Mouse (Mus musculus) heart, postnatal 0 days (tissue): ENCODE measurements around the gene Isca1.

Source experiments
- CTCF ChIP-seq: IDR thresholded peaks from 2 replicates; pipeline ENCODE4 v1.5.1; 2016; ENCODE audit warnings: antibody characterized with exemption, control low read depth, low read depth
- EP300 ChIP-seq: IDR thresholded peaks from 2 replicates; pipeline ENCODE4 v1.6.1; 2016; ENCODE audit warnings: antibody characterized with exemption, low read depth

- no peak for TF ChIP-seq CTCF
- no peak for TF ChIP-seq EP300
Observed at GRCm38 (mm10) chr13:59746711-59747110, 22.9 kb downstream of the Isca1 start, which contains the start of gene 1700014D04Rik.
